Mouse (Mus musculus) embryonic facial prominence, embryonic 10.5 days (tissue): Measurements from ENCODE around the gene Creld1. TPM values are rescaled to one million over a fixed set of nuclear protein-coding genes. Genes with fewer than 3 reads are reported as not detected.

Experiments used
- DNase-seq: peaks from one replicate; pipeline ENCODE4 v3.0.0-alpha.2; 2017; ENCODE audit warnings: low spot score
- H3K27ac ChIP-seq: fragments of 300-500 bp; sonication (generic); replicated peaks from 2 replicates; pipeline ENCODE4 v1.5.1; 2016; ENCODE audit warnings: mild to moderate bottlenecking
- H3K27me3 ChIP-seq: fragments of 300-500 bp; sonication (generic); replicated peaks from 2 replicates; pipeline ENCODE4 v1.6.1; 2016; ENCODE audit warnings: low read depth, mild to moderate bottlenecking; ENCODE audit not compliant: poor library complexity, severe bottlenecking
- H3K36me3 ChIP-seq: fragments of 300-500 bp; sonication (generic); replicated peaks from 2 replicates; pipeline ENCODE4 v1.6.1; 2016; ENCODE audit warnings: mild to moderate bottlenecking, moderate library complexity
- H3K4me1 ChIP-seq: fragments of 300-500 bp; sonication (generic); 2 replicates; pipeline ENCODE4 v1.6.1; 2016
- H3K4me3 ChIP-seq: fragments of 300-500 bp; sonication (generic); 2 replicates; pipeline ENCODE4 v1.5.1; 2016; ENCODE audit warnings: mild to moderate bottlenecking, moderate library complexity
- H3K9me3 ChIP-seq: fragments of 300-500 bp; sonication (generic); 2 replicates; pipeline ENCODE4 v1.6.1; 2016; ENCODE audit warnings: mild to moderate bottlenecking
- WGBS: fragments of 180-500 bp; shearing (Covaris S2); methylation state at CpG from one replicate; pipeline ENCODE4 v1.1.7; 2016; 5-methylcytosine and 5-hydroxymethylcytosine counted together
- polyA plus RNA-seq: library from polyadenylated mRNA; unstranded; fragments of >200 nt; fragmentation: Nextera tagmentation; extraction: Ambion mirVana; gene quantifications from 2 replicates; pipeline ENCODE4 v1.2.1, GENCODE M21; 2016

Creld1 gene
- polyA plus RNA-seq, 1 experiment from 2014 or later = 23.5 TPM

DNA sequence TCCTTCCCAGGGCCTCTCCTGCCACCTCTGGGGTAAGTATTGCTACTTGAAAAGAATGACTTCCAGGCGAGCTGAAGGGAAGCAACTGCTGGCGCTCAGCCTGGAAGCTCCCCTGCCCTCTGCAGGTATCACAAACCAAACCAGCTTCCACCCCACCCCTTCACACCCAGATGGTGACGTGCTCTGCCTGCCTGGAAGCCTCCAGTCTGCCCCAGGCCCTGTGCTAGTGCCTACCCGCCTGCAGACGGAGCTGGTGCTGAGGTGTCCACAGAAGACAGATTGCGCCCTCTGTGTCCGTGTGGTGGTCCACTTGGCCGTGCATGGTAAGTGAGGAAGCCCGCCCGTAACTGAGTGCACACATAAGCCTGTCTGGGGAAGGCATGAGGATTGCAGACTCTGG is 11.0 kb upstream of the Creld1 start:
- peaks cover 53% of the 10 kb centered on the region for H3K27me3 ChIP-seq
- WGBS = 63% methylated on average over 10 of the region's 10 CpGs
- no peak overlapping the region for H3K27ac ChIP-seq
- H3K36me3 ChIP-seq = no peaks in the 10 kb centered on the region
- DNase-seq = no peak
- H3K9me3 ChIP-seq = no peaks in the 10 kb centered on the region
- H3K4me3 ChIP-seq = no peak overlapping the region
- peaks cover 30% of the 10 kb centered on the region for H3K4me1 ChIP-seq

DNA sequence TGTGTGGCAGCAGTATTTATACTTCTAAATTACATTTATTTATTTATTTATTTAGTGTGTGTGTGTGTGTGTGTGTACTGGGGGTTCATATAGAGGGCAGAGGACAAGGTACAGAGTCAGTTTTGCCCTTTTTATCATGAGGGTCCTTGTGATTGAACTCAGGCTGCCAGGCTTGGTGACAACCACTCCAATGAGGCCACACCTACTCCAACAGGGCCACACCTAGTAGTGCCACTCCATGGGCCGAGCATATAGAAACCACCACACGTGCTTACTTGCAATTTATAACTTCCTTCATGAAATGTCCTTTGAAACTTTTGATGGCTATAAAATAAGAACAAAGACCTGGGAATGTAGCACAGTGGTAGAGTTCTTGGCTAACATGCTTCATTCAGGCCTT is 9.9 kb upstream of the Creld1 start:
- Histone ChIP-seq H3K9me3 (no peaks in the 10 kb centered on the region), H3K4me3 (no peak overlapping the region), H3K27ac (no peak overlapping the region), H3K36me3 (no peaks in the 10 kb centered on the region), H3K4me1 (peaks cover 30% of the 10 kb centered on the region), H3K27me3 (peaks cover 56% of the 10 kb centered on the region)
- DNase-seq = no peak
- WGBS = 87% methylated on average over 2 of the region's 2 CpGs

DNA sequence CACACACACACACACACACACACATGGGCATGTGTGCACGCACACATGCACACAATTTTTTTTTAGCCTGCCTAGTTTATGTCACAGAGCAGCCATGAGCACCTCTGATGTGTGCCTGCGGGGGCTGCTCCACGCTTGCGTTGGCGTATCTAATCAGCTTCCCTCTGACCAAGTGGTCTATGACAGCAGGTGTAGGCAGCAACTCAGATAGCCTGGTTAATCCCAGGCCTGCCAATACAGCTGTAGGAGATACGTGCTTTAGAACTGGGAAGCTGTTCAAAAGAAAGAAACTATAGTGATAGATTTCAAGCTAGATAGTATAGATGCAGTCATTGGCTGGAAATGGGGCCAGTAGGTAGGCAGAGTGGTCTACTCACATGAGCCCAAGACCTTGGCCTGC is 9.4 kb upstream of the Creld1 start:
- Histone ChIP-seq H3K4me1 (peaks cover 29% of the 10 kb centered on the region), H3K27ac (no peak overlapping the region), H3K9me3 (no peaks in the 10 kb centered on the region), H3K27me3 (peaks cover 54% of the 10 kb centered on the region), H3K4me3 (no peak overlapping the region), H3K36me3 (no peaks in the 10 kb centered on the region)
- WGBS = 93% methylated on average over 6 of the region's 6 CpGs
- DNase-seq = no peak

DNA sequence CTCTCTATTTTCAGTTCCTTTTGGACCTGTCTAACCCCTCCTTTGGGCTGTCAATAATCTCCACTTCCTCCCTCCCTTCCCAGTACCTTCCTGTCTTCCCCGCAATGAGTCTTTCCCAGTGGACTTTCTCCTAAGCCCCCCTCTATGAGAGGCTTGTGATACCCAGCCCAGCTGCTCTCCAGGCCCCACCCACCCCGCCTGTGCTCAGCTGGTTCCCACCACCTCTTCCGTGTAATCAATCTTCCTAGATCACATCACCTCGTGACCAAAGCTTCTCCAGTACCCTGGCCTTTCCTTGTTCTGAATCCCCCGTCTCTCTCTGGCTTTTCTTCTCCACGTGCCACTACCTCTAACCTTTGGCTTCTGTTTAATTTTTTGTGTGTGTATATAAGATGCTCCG is 5.7 kb upstream of the Creld1 start:
- peaks cover 54% of the 10 kb centered on the region for H3K27me3 ChIP-seq

DNA sequence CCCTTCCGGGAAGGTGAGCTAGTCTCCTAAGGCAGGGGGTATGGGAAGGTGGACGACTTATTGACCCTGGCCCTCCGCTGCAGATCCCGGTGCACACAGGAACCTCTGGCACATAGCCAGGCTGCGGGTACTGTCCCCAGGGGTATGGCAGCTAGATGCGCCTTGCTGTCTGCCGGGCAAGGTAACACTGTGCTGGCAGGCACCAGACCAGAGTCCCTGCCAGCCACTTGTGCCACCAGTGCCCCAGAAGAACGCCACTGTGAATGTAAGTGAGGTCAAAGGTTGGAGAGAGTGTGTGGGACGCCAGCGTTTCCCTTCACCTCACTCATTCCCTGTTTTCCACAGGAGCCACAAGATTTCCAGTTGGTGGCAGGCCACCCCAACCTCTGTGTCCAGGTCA is 4.2 kb upstream of the Creld1 start:
- H3K4me3 ChIP-seq = no peak overlapping the region
- peaks cover 55% of the 10 kb centered on the region for H3K27me3 ChIP-seq
- no peak for DNase-seq
- WGBS = 81% methylated on average over 10 of the region's 10 CpGs
- H3K9me3 ChIP-seq = no peaks in the 10 kb centered on the region
- no peaks in the 10 kb centered on the region for H3K36me3 ChIP-seq
- peaks cover 18% of the 10 kb centered on the region for H3K4me1 ChIP-seq
- H3K27ac ChIP-seq = no peak overlapping the region

More for the DNA sequence above, 5.7 kb upstream of the Creld1 start:
- Histone ChIP-seq H3K36me3 (no peaks in the 10 kb centered on the region), H3K4me3 (no peak overlapping the region), H3K4me1 (peaks cover 6% of the 10 kb centered on the region), H3K9me3 (no peaks in the 10 kb centered on the region), H3K27ac (no peak overlapping the region)
- WGBS = 59% methylated on average over 7 of the region's 7 CpGs
- no peak for DNase-seq

DNA sequence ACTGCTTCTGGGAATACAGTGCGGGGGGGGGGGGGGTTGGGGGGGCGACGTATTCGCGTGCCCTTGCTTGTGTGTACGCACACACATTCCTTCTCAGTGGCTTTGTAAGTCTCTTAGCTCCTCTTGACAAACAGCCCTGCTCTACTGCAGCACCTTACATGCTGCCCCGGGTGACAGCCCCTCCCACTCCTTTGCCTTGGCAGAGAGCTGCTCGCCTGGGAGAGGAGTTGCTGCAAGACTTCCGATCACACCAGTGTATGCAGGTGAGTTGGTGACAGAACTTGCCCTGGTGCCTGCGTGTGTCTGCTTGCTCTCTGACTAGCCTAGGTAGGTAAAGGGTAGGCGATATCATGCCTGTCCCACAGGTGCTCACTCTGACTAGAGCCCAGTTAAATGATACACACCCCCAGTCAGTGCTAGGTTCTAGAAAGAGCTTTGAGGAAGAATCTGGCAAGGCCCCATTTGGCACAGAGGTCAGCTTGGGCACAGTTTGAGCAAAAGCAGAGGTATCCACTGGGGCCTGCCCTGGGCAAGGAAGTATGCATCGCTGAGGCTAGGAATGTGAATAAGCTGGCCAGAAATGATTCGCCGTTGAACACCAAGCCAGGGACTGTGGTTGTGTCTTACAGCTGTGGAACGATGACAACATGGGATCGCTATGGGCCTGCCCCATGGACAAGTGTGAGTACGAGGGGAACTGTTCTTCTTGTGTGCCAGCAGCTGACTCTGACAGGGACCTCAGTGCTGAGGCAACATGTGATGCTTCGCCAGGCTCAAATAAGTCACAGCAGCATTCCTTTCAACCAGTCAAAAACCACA is 2.3 kb upstream of the Creld1 start:
- no peak overlapping the region for H3K4me3 ChIP-seq
- no peak overlapping the region for H3K27ac ChIP-seq
- no peak for DNase-seq
- 69% methylated on average over 18 of the region's 18 CpGs for WGBS
- H3K27me3 ChIP-seq = peaks cover 50% of the 10 kb centered on the region
- peaks cover 28% of the 10 kb centered on the region for H3K4me1 ChIP-seq
- no peaks in the 10 kb centered on the region for H3K36me3 ChIP-seq
- H3K9me3 ChIP-seq = no peaks in the 10 kb centered on the region

DNA sequence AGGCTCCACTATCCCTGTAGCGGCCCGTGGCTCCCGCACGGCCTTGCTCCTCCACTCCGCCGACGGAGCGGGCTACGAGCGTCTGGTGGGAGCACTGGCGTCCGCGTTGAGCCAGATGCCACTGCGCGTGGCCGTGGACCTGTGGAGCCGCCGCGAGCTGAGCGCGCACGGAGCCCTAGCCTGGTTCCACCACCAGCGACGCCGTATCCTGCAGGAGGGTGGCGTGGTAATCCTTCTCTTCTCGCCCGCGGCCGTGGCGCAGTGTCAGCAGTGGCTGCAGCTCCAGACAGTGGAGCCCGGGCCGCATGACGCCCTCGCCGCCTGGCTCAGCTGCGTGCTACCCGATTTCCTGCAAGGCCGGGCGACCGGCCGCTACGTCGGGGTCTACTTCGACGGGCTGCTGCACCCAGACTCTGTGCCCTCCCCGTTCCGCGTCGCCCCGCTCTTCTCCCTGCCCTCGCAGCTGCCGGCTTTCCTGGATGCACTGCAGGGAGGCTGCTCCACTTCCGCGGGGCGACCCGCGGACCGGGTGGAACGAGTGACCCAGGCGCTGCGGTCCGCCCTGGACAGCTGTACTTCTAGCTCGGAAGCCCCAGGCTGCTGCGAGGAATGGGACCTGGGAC is 509 bp upstream of the Creld1 start:
- Histone ChIP-seq H3K9me3 (no peaks in the 10 kb centered on the region), H3K4me3 (peak overlapping the region; percentile 68), H3K27ac (peak overlapping the region; percentile 84), H3K36me3 (no peaks in the 10 kb centered on the region; the same call in 1 of the 2 replicates), H3K27me3 (peaks cover 43% of the 10 kb centered on the region), H3K4me1 (peaks cover 39% of the 10 kb centered on the region)
- WGBS = 3% methylated on average over 65 of the region's 65 CpGs
- DNase-seq = peak; percentile 51

DNA sequence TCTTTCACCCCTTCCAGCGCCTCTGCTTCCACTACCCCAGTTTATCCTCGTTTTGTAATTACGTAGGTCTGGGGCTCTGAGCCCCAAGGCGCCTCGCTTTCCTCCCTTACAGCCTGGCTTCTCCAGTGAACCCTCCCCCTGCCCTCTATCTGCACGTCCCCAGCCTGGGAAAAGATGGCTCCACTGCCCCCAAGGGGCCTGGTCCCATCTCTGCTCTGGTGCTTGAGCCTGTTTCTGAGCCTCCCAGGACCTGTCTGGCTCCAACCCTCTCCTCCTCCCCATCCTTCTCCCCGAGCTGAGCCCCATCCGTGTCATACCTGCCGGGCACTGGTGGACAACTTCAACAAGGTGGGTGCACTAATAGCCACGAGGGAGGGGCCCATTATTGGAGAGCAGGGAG is 632 bp downstream of the Creld1 start:
- Histone ChIP-seq H3K4me3 (peak overlapping the region; percentile 68), H3K9me3 (no peaks in the 10 kb centered on the region), H3K27me3 (peaks cover 43% of the 10 kb centered on the region), H3K36me3 (peaks cover 9% of the 10 kb centered on the region), H3K27ac (peak overlapping the region; percentile 86), H3K4me1 (peaks cover 44% of the 10 kb centered on the region)
- WGBS = 13% methylated on average over 10 of the region's 10 CpGs
- DNase-seq = peak; percentile 32

DNA sequence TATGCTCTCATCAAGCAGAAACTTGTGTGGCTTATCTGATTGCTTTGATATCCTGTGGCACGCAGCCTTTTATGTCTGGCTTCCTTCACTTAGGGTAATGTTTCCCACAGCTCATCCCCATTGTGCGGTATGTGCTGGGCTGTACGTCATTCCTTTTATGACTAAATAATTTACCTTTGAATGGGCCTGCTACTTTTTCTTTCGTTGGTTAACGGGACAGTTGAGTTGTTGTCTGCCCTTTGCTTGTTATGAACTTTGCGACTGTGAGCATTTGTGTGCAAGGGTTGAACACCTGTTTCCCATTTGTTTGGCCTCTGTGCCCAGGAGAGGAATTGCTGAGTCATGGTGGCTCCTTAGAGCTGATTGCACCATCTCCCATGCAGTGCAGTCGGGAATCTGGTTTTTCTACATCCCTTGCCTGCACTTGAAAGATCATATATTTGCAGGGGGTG is 4.1 kb downstream of the Creld1 start:
- WGBS = 48% methylated on average over 7 of the region's 7 CpGs
- Histone ChIP-seq H3K9me3 (no peaks in the 10 kb centered on the region), H3K27me3 (peaks cover 9% of the 10 kb centered on the region), H3K4me3 (peak overlapping the region; percentile 5; the same call in 1 of the 2 replicates), H3K4me1 (peaks cover 40% of the 10 kb centered on the region), H3K36me3 (peaks cover 37% of the 10 kb centered on the region), H3K27ac (no peak overlapping the region)
- DNase-seq = peak; percentile 66

DNA sequence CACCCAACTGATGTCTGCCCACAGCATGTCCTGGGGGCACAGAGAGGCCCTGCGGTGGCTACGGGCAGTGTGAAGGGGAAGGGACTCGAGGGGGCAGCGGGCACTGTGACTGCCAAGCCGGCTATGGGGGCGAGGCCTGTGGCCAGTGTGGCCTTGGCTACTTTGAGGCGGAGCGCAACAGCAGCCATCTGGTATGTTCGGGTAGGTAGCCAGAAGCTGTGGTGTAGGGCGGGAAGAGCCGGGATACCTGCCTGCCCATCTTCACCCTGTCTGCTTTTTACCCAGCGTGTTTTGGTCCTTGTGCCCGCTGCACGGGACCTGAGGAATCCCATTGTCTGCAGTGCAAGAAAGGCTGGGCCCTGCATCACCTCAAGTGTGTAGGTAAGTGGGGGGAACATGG is 6.3 kb downstream of the Creld1 start:
- Histone ChIP-seq H3K4me1 (peaks cover 25% of the 10 kb centered on the region), H3K27me3 (peaks cover 21% of the 10 kb centered on the region), H3K9me3 (no peaks in the 10 kb centered on the region), H3K36me3 (peaks cover 43% of the 10 kb centered on the region), H3K4me3 (no peak overlapping the region), H3K27ac (no peak overlapping the region)
- DNase-seq = no peak
- 91% methylated on average over 14 of the region's 14 CpGs for WGBS

DNA sequence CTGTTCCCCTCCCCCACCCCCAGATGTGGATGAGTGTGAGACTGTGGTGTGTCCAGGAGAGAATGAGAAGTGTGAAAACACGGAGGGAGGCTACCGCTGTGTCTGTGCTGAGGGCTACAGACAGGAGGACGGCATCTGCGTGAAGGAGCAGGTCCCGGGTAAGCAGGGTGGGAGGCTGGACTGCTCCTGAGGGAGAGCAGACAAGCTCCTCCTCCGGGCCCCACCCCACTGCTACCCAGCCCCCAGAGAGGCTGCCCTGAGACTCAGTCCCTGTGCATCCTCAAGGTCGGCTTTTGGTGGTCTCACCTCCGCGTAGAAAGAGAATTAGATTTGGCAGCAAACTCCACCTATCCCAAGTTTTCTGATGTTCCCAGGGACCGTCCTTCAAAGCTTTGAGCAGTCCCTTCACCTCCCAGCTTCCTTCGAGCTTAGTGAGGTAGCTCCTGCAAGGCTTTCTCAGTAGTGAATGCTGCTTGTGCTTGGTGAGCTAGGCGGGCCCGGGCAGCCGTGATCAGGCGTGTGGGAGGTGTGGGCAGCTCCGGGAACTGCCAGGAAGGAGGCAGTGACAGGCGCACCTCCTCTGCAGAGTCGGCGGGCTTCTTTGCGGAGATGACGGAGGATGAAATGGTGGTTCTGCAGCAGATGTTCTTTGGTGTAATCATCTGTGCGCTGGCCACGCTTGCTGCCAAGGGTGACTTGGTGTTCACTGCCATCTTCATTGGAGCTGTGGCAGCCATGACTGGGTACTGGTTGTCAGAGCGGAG is 9.2 kb downstream of the Creld1 start:
- 76% methylated on average over 24 of the region's 24 CpGs for WGBS
- H3K4me1 ChIP-seq = peaks cover 26% of the 10 kb centered on the region
- no peak overlapping the region for H3K4me3 ChIP-seq
- H3K9me3 ChIP-seq = no peaks in the 10 kb centered on the region
- peaks cover 43% of the 10 kb centered on the region for H3K36me3 ChIP-seq
- no peak overlapping the region for H3K27ac ChIP-seq
- DNase-seq = no peak
- H3K27me3 ChIP-seq = peaks cover 50% of the 10 kb centered on the region

DNA sequence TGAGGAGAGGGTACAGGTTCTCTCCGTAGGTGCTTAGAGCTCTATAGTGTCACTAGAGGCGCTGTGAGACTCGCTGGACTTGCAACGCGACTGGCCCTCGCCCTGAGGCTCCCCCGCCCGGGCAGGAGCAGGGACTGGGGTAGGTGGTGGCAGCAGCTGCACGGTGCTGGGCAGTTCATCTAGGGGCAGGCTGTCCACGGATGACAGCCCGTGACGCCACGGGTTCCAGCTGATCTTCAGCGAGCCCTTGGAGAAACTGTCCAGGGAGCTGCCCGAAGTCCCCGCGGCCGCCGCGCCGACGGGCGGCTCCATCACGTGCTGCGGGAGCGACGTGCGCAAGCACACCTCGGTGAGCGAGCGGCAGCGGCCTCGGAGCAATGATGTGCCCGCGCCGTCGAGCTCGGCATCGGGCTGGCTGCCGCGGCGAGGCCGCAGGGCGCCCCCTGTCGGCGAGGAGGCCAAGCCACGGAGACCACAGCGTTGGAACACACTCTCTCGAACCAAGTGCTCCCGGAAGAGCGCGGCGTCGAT is 11.2 kb downstream of the Creld1 start:
- peak overlapping the region; percentile 55 for H3K4me3 ChIP-seq
- H3K27ac ChIP-seq = peak overlapping the region; percentile 74
- DNase-seq = peak; percentile 86
- H3K36me3 ChIP-seq = peaks cover 33% of the 10 kb centered on the region
- H3K4me1 ChIP-seq = peaks cover 21% of the 10 kb centered on the region
- H3K27me3 ChIP-seq = peaks cover 58% of the 10 kb centered on the region
- H3K9me3 ChIP-seq = no peaks in the 10 kb centered on the region
- WGBS = 1% methylated on average over 54 of the region's 54 CpGs
